Mouse (Mus musculus) kidney, postnatal 10 days (tissue): ENCODE data around the gene Sorcs3.

Experiments
- DNase-seq: peaks from one replicate; pipeline ENCODE4 v3.0.0; 2021; ENCODE audit warnings: mixed read lengths

Sorcs3 gene

GRCm38 (mm10) chr19:48285602-48286225 lies 79.9 kb downstream of the Sorcs3 start:
- DNase-seq: no peak

- no peak for DNase-seq
Measured at GRCm38 (mm10) chr19:48294251-48294650, 88.4 kb downstream of the Sorcs3 start.

DNA sequence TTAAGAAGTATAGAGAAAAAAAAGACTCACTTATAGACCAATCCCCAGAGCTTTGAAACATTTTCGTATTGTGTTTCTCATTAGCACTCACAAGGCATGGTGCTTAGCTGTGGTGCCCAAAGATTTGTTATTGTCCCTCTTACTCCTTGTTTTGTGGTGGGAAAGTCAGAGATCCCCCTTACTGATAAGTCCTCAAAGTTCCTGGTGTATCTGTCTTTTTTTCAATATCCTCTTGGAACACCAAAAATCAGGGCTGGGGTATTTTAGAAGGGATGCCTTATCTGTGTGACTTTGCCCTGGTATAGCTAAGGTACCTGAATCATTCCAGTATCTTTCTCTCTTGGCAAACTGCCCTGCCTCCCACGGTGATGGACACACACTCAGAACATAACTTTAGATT lies 92.6 kb downstream of the Sorcs3 start:
- DNase-seq: no peak

- DNase-seq: no peak
Measured at GRCm38 (mm10) chr19:48300440-48301231, 94.8 kb downstream of the Sorcs3 start.

- DNase-seq: no peak
Measured at GRCm38 (mm10) chr19:48301300-48301699, 95.5 kb downstream of the Sorcs3 start.

GRCm38 (mm10) chr19:48308341-48308740 lies 102.5 kb downstream of the Sorcs3 start:
- DNase-seq: no peak

GRCm38 (mm10) chr19:48309531-48310337 lies 103.9 kb downstream of the Sorcs3 start:
- no peak for DNase-seq

GRCm38 (mm10) chr19:48310338-48310710 lies 104.5 kb downstream of the Sorcs3 start:
- DNase-seq: no peak

- DNase-seq: no peak
Measured at GRCm38 (mm10) chr19:48313776-48314175, 108.0 kb downstream of the Sorcs3 start.

GRCm38 (mm10) chr19:48327115-48327514 lies 121.3 kb downstream of the Sorcs3 start:
- DNase-seq: no peak

DNA sequence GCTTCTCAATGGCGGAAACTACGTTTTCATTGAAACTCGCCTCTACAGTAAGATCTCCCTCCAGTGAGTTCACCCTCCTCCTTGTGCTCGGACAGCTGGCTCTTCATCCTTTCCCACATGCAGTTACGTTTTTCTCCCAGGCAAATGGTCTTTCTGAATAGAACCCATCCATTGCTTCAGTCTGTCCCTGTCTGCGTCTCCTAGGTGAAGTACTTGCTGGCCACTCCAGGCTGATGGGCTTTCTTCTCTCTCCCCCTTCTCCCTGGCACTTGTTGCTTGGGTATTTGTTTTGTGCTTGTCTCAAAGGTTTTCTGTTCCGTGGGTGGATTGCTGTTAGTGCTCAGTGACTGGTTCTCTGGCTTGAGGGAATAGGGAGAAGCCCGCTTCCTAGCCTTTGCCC lies 122.3 kb downstream of the Sorcs3 start:
- no peak for DNase-seq

DNA sequence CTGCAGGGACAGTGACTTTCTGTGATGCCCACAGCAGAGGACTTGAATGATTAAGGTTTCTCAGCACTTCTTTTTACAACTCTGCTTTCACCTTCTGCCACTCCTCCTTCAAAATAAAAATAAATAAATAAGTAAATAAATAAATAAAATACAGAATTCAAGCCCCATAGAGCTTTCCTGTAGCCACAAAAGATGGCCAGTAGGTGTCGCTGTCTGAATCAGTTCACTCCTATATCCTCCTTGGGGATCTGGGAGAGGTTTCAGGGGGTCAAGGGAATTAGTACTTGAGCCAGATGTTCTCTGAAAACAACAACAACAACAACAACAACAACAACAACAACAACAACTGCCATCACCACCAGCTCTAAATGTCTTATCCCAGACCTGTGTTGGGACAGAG lies 125.8 kb downstream of the Sorcs3 start:
- DNase-seq: peak; percentile 25

GRCm38 (mm10) chr19:48333085-48333484 lies 127.3 kb downstream of the Sorcs3 start:
- DNase-seq: no peak

DNA sequence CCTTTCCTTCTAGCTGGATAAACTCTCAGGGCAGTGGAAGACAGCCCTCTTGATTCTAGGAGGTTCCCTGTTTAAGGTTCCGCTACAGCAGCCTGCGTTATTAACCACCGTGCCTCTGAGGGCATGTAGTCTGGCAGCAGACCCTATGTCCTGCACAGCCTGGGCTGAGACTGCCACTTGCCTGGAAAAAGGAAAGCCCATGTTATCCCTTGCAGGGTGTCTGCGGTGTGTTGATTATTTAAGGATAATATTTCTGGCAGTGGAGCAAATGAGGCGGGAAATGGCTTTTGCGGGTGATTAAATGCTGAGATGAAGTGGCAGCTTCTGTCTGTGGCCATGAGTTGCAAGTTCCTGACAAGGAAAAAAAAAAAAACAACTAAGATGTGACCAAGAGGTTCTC lies 131.6 kb downstream of the Sorcs3 start:
- no peak for DNase-seq

DNA sequence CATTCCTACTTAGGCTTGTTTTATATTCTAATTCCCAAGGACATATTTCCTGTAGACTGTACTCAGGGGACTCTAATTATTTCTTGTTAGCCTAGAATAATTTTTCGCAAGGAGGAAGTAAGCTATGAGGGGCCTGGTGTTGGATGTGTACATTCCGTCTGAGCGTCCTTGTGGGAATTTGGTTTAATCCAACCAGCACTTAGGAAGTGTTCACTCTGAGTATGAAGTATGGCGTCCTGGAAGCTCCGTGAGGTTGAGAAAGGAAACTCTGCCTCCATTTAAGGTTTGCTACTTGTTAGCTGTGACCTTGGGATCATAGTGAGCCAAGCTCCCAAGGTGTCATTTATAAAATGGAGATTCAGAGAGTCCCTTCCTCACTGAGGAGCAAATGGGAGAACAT lies 132.3 kb downstream of the Sorcs3 start:
- no peak for DNase-seq

GRCm38 (mm10) chr19:48342770-48343169 lies 136.9 kb downstream of the Sorcs3 start:
- peak; percentile 14 for DNase-seq

- no peak for DNase-seq
Measured at GRCm38 (mm10) chr19:48343442-48343841, 137.6 kb downstream of the Sorcs3 start.

DNA sequence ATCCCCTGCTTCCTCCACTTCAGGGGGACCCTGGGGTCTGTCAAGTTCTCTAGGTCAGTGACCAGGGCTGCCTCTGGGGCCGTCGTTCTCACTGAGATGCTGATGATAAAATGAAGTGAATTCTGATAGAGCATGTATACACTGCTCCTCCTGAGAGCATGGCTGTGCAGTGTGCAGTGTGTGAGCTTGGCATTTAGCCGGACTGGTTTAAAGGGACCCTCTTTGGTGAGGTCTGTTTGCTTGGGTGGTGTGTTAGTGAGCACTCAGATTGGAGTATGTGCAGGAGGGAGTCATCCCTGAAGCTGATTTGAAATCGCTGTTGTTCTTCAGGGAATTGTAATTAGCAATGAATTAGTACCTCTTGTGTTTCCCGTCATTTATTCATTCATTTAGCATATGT lies 141.3 kb downstream of the Sorcs3 start:
- no peak for DNase-seq

DNA sequence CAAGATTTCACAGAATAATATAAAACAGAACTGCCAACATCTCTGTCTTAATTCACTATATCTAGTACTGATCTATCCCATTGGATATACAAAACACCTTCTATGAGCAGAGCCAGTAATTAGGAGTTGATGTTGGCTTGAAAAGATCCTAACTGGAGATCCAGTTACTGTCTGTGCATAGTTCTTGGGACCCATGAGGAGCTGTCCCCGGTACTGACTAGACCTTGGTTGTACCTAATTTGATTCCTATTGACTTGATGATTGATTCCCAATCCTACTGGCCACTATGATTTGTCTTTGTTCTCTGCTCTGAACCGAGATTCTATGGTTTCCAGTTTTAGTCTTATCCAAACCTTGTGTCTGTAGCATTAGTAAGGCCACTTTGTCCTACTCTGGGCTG lies 151.0 kb downstream of the Sorcs3 start:
- DNase-seq: no peak

GRCm38 (mm10) chr19:48362167-48362566 lies 156.3 kb downstream of the Sorcs3 start:
- no peak for DNase-seq

GRCm38 (mm10) chr19:48368056-48368455 lies 162.2 kb downstream of the Sorcs3 start:
- DNase-seq: no peak

DNA sequence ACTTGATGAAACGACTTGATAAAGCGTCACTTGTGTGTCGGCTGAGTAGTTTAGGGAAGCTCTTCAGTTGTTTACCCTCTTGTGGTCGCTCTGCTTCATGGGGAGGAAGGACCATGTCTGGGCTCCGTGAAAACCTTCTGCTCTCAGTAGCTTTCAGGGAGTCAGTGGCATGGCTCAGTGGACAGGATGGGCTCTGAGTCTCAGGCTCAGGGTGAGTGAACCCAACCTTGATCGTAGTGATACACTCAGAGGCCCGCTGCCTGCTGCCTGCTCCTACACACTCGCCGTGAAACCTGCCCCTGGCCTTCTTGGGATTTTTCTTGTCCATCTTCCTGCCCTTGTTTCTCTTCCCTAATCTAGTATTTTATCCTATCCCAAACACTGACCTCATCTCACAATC lies 166.0 kb downstream of the Sorcs3 start:
- no peak for DNase-seq

- DNase-seq: no peak
Measured at GRCm38 (mm10) chr19:48378006-48378540, 172.2 kb downstream of the Sorcs3 start.
